Mouse (Mus musculus): ENCODE measurements at regions not wholly inside any gene's neighbourhood (a gene's known extent, or its start where the extent isn't known, plus 50 kb on each side); places are given as distances from the start of the nearest gene placed in this dataset.
A peak's percentile ranks its signal among the peaks of the same experiment; 100 is the strongest.

- DNase-seq, result no peak
These were observed 493.1 kb upstream of the Fat3 start for GRCm38 (mm10) chr9:16994169-16994568.

DNA sequence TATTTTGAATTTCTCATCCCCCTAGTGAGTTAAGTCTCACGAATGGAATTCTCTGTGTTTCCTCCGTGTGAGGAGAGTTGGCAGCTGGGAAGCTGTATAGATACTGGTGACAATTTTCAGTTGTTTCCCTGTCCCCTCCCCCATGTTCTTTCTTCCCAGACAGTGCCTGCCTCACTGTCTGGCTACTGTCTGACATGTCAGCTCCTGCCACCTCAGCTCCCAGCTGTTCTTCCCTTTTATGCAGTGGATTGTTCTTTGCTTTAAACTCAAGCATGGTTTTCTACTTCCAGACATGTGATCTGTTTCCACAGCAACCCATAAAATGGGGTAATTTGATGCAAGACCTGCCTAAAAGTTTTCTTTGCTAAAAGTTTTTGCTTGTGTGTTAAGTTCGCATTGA, 487.0 kb upstream of the Fat3 start:
- DNase-seq, result peak; percentile 20

DNA sequence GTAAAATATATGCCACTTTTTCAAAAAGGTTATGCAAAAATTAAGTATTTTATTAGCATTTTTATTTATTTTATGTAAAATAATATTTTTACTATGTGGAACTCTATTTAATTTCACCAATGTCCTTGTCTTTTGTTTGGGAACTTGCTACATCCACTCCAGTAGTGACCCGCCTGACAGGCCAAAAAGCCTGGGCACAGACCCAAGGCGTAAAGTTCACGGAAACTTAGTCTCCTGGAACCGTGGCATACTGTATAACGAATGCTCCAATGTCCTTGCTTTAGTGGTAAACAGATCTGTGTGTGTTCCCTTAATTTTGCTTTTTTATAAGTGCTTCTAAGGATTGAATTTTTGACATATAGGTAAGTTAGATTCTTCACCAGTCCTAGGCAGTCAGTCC, 476.2 kb upstream of the Fat3 start:
- no peak for DNase-seq

GRCm38 (mm10) chr9:16970373-16970772, 469.3 kb upstream of the Fat3 start:
- no peak for DNase-seq

- no peak for DNase-seq
These were observed 432.5 kb upstream of the Fat3 start for GRCm38 (mm10) chr9:16933602-16934001.

GRCm38 (mm10) chr9:16931586-16931985, 430.5 kb upstream of the Fat3 start:
- DNase-seq, result peak; percentile 32

- no peak for DNase-seq
These were observed 425.4 kb upstream of the Fat3 start for GRCm38 (mm10) chr9:16926315-16926984.

DNA sequence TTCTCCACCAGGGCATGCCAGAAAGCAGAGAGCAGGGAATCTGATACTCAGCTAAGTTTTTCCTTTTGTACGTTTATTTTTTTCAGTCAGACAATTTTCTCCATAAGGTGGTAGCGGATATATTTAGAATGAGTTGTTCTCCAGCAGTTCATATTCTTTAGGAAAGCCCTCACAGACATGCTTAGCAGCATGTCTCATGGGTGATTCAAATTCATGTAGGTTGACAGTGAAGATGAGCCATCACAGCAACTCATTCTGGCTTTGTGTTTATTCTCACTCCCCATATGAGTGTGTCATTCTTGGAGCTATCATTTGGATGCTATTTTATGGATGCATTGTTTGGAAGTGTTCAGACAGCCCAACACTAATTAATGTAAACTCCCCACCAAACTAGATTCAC, 424.2 kb upstream of the Fat3 start:
- peak; percentile 1 for DNase-seq

GRCm38 (mm10) chr9:16906155-16906554, 405.1 kb upstream of the Fat3 start:
- DNase-seq, result no peak

GRCm38 (mm10) chr9:16899060-16899459, 398.0 kb upstream of the Fat3 start:
- DNase-seq, result no peak

GRCm38 (mm10) chr9:16852458-16853026, 351.5 kb upstream of the Fat3 start:
- DNase-seq, result no peak

DNA sequence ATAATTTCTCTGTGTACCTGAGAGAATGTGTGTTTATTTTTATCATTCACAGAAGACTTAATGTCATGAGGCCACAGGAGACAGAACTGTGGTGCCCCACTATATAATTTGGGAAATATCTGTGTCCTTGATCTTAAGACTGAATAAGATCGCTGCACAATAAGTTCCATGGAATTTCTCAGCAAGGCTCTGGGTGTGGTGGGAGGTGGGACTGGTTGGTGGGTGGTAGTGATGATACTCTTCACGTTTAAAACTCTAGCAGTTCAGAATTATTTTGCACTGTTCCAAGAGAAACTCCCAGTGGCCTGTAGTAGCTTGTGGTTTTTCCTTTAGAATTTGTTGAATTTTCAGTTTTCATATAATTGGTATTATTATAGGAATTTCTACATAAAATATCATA, 307.4 kb upstream of the Fat3 start:
- DNase-seq, result peak; percentile 32

DNA sequence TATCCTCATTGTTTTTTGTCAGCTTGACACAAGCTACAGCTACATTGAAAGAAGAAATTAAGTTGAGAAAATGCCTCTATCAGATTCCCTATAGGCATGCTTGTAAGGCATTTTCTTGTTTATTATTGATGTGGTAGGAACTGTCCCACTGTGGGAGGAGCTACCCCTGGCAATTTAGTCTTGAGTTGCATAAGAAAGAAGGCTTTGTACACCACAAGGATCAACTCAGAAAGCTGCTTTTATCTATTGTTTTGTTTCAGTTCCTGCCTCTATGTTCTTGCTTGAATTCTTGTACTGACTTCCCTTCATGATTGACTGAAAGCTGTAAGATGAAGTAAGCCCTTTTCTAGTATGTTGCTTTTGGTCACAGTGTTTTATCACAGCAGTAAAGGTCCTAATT, 271.8 kb upstream of the Fat3 start:
- DNase-seq, result no peak

GRCm38 (mm10) chr9:16727653-16728052, 226.6 kb upstream of the Fat3 start:
- DNase-seq, result no peak

GRCm38 (mm10) chr9:16702431-16702830, 201.3 kb upstream of the Fat3 start:
- DNase-seq, result no peak

DNA sequence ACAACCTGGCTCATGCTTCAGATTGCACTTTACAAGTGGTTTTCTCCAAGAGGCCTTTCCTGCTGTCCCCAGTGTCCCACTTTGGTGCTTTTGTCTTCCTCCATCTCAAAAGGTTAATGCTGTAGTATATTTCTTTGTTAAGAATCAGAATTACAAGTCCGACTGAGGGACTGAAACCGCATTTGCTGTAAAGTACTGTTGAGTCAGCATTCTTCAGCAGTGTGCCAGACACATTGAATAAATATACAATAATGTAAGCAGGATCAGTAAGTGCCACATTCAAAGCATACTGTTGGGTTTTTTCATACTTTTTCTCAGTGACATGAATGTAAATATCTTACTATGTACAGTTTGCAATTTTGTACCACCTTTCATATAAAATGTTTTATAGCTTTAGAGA, 160.4 kb upstream of the Fat3 start:
- DNase-seq, result no peak

DNA sequence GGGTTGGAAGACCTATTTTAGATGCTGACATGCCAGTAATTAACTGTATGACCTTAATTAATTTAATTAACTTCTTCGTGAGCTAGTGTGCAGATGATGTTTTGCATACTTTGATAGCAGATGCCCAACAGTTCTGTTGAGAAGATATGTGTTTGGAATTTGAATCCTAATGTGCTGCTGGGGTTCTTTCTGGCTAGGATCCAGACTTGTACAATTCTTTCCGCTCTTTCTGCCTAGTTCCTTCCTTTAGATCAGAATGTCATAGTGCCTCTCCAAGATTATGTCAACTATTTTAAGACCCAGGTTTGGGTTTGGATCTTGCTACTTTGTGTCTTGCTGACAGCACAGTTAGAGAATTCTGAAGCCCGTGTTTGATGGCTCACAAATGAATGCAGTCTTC, 159.9 kb upstream of the Fat3 start:
- no peak for DNase-seq

Measured in right cerebral cortex, adult 18-20 months (tissue).